Mouse (Mus musculus): ENCODE results near the gene Gjc2. TPM values are rescaled to one million over a fixed set of nuclear protein-coding genes. Genes with fewer than 3 reads are reported as not detected.
A peak's percentile ranks its signal among the peaks of the same experiment; 100 is the strongest.

Gjc2 gene
- 0.77 TPM in 2 replicates for polyA plus RNA-seq (2015; fragmentation: Nextera tagmentation; extraction: Ambion mirVana)

GRCm38 (mm10) chr11:59182864-59183331 is at the start of gene Gjc2:
Gjc2 (minus strand) TSS chr11:59183213.
- H3K4me1 ChIP-seq (replicated peaks), result peaks cover 29% of the 10 kb centered on the region
- H3K4me3 ChIP-seq, result no peak within 1 kb of the TSS
- no peaks in the 10 kb centered on the region for H3K9me3 ChIP-seq (replicated peaks)
- peak within 1 kb of the TSS; percentile 78 for H3K27ac ChIP-seq
- H3K9ac ChIP-seq, result peak within 1 kb of the TSS; percentile 32
- H3K27me3 ChIP-seq, result peaks cover 16% of the 10 kb centered on the region
- peak; percentile 42; the same call in 1 of the 2 replicates for ATAC-seq (replicated peaks; ENCODE audit: insufficient number of reproducible peaks, insufficient read depth, low FRiP score, low read depth)
- H3K36me3 ChIP-seq, result peaks cover 8% of the 10 kb centered on the region; the same call in 1 of the 2 replicates
- 29% methylated on average over 3 of the region's 3 CpGs for WGBS
- H3K4me2 ChIP-seq, result peak within 1 kb of the TSS; percentile 33

GRCm38 (mm10) chr11:59232797-59233196 is 49.8 kb upstream of the Gjc2 start:
- Histone ChIP-seq H3K4me2 (no peak overlapping the region), H3K4me1 (replicated peaks) (peaks cover 16% of the 10 kb centered on the region), H3K9ac (no peak overlapping the region), H3K27me3 (0 out of 2 replicates have a peak, but pooled peaks cover 4% of the 10 kb centered on the region), H3K36me3 (no peaks in the 10 kb centered on the region), H3K9me3 (replicated peaks) (no peaks in the 10 kb centered on the region), H3K27ac (no peak overlapping the region), H3K4me3 (no peak overlapping the region)
- no peak for ATAC-seq (replicated peaks; ENCODE audit: insufficient number of reproducible peaks, insufficient read depth, low FRiP score, low read depth)
- 71% methylated on average over 2 of the region's 2 CpGs for WGBS

- no peaks in the 10 kb centered on the region for H3K27me3 ChIP-seq
- H3K4me1 ChIP-seq (replicated peaks), result peaks cover 33% of the 10 kb centered on the region
- H3K9ac ChIP-seq, result no peak overlapping the region
- no peak overlapping the region for H3K4me2 ChIP-seq
- H3K27ac ChIP-seq, result no peak overlapping the region
- H3K36me3 ChIP-seq, result no peaks in the 10 kb centered on the region
- no peak for ATAC-seq (replicated peaks; ENCODE audit: insufficient number of reproducible peaks, insufficient read depth, low FRiP score, low read depth)
- WGBS, result 10% methylated on average over 7 of the region's 7 CpGs
- H3K4me3 ChIP-seq, result no peak overlapping the region
- no peaks in the 10 kb centered on the region for H3K9me3 ChIP-seq (replicated peaks)
Observed at GRCm38 (mm10) chr11:59230144-59230760, 47.2 kb upstream of the Gjc2 start.

GRCm38 (mm10) chr11:59228122-59228953 is 45.3 kb upstream of the Gjc2 start, which contains the start of gene Arf1:
Arf1 (minus strand) TSS chr11:59228270.
- H3K27ac ChIP-seq, result peak within 1 kb of the TSS; percentile 97
- H3K9me3 ChIP-seq (replicated peaks), result no peaks in the 10 kb centered on the region
- peak within 1 kb of the TSS; percentile 100 for H3K9ac ChIP-seq
- H3K4me2 ChIP-seq, result peak within 1 kb of the TSS; percentile 80
- H3K36me3 ChIP-seq, result no peaks in the 10 kb centered on the region
- H3K4me1 ChIP-seq (replicated peaks), result peaks cover 51% of the 10 kb centered on the region
- no peaks in the 10 kb centered on the region for H3K27me3 ChIP-seq
- peak within 1 kb of the TSS; percentile 94 for H3K4me3 ChIP-seq
- ATAC-seq (replicated peaks; ENCODE audit: insufficient number of reproducible peaks, insufficient read depth, low FRiP score, low read depth), result peak; percentile 93
- WGBS, result 5% methylated on average over 59 of the region's 59 CpGs

- Histone ChIP-seq H3K4me3 (peak overlapping the region; percentile 94), H3K36me3 (no peaks in the 10 kb centered on the region), H3K27me3 (no peaks in the 10 kb centered on the region), H3K9me3 (replicated peaks) (no peaks in the 10 kb centered on the region), H3K27ac (peak overlapping the region; percentile 97), H3K4me1 (replicated peaks) (peaks cover 52% of the 10 kb centered on the region), H3K4me2 (peak overlapping the region; percentile 80), H3K9ac (peak overlapping the region; percentile 100)
- WGBS, result 1% methylated on average over 40 of the region's 51 CpGs
- ATAC-seq (replicated peaks; ENCODE audit: insufficient number of reproducible peaks, insufficient read depth, low FRiP score, low read depth), result peak; percentile 82
Observed at GRCm38 (mm10) chr11:59227604-59228121, 44.6 kb upstream of the Gjc2 start.

- Histone ChIP-seq H3K4me2 (peak overlapping the region; percentile 80), H3K4me3 (peak overlapping the region; percentile 94), H3K27me3 (no peaks in the 10 kb centered on the region), H3K36me3 (no peaks in the 10 kb centered on the region), H3K9me3 (replicated peaks) (no peaks in the 10 kb centered on the region), H3K4me1 (replicated peaks) (peaks cover 58% of the 10 kb centered on the region), H3K27ac (peak overlapping the region; percentile 97), H3K9ac (peak overlapping the region; percentile 100)
- WGBS, result under 1% methylated on average over 21 of the region's 21 CpGs
- no peak for ATAC-seq (replicated peaks; ENCODE audit: insufficient number of reproducible peaks, insufficient read depth, low FRiP score, low read depth)
Observed at GRCm38 (mm10) chr11:59226787-59227603, 44.0 kb upstream of the Gjc2 start.

- Histone ChIP-seq H3K36me3 (no peaks in the 10 kb centered on the region), H3K4me3 (peak overlapping the region; percentile 94), H3K27me3 (no peaks in the 10 kb centered on the region), H3K9ac (peak overlapping the region; percentile 100), H3K27ac (peak overlapping the region; percentile 97; the same call in 1 of the 2 replicates), H3K9me3 (replicated peaks) (no peaks in the 10 kb centered on the region), H3K4me1 (replicated peaks) (peaks cover 66% of the 10 kb centered on the region), H3K4me2 (peak overlapping the region; percentile 80)
- ATAC-seq (replicated peaks; ENCODE audit: insufficient number of reproducible peaks, insufficient read depth, low FRiP score, low read depth), result no peak
- 26% methylated on average over 3 of the region's 3 CpGs for WGBS
Observed at GRCm38 (mm10) chr11:59226251-59226650, 43.2 kb upstream of the Gjc2 start.

GRCm38 (mm10) chr11:59225167-59225566 is 42.2 kb upstream of the Gjc2 start:
- H3K4me2 ChIP-seq, result peak overlapping the region; percentile 80
- no peak overlapping the region for H3K4me3 ChIP-seq
- no peak for ATAC-seq (replicated peaks; ENCODE audit: insufficient number of reproducible peaks, insufficient read depth, low FRiP score, low read depth)
- H3K27ac ChIP-seq, result no peak overlapping the region
- peaks cover 70% of the 10 kb centered on the region for H3K4me1 ChIP-seq (replicated peaks)
- H3K9ac ChIP-seq, result no peak overlapping the region
- no peaks in the 10 kb centered on the region for H3K9me3 ChIP-seq (replicated peaks)
- no peaks in the 10 kb centered on the region for H3K27me3 ChIP-seq
- H3K36me3 ChIP-seq, result no peaks in the 10 kb centered on the region
- WGBS, result 30% methylated on average over 2 of the region's 2 CpGs

GRCm38 (mm10) chr11:59224470-59224869 is 41.5 kb upstream of the Gjc2 start:
- Histone ChIP-seq H3K9me3 (replicated peaks) (no peaks in the 10 kb centered on the region), H3K4me1 (replicated peaks) (peaks cover 70% of the 10 kb centered on the region), H3K9ac (no peak overlapping the region), H3K4me3 (no peak overlapping the region), H3K27me3 (no peaks in the 10 kb centered on the region), H3K4me2 (no peak overlapping the region; the same call in 1 of the 2 replicates), H3K27ac (no peak overlapping the region), H3K36me3 (peaks cover 5% of the 10 kb centered on the region; the same call in 1 of the 2 replicates)
- ATAC-seq (replicated peaks; ENCODE audit: insufficient number of reproducible peaks, insufficient read depth, low FRiP score, low read depth), result no peak
- 23% methylated on average over 2 of the region's 2 CpGs for WGBS

GRCm38 (mm10) chr11:59224025-59224424 is 41.0 kb upstream of the Gjc2 start:
- H3K4me2 ChIP-seq, result no peak overlapping the region; the same call in 1 of the 2 replicates
- no peaks in the 10 kb centered on the region for H3K9me3 ChIP-seq (replicated peaks)
- WGBS, result 79% methylated on average over 3 of the region's 3 CpGs
- no peak overlapping the region for H3K4me3 ChIP-seq
- no peak overlapping the region for H3K9ac ChIP-seq
- H3K4me1 ChIP-seq (replicated peaks), result peaks cover 70% of the 10 kb centered on the region
- H3K27ac ChIP-seq, result no peak overlapping the region
- peaks cover 6% of the 10 kb centered on the region; the same call in 1 of the 2 replicates for H3K36me3 ChIP-seq
- no peak for ATAC-seq (replicated peaks; ENCODE audit: insufficient number of reproducible peaks, insufficient read depth, low FRiP score, low read depth)
- no peaks in the 10 kb centered on the region for H3K27me3 ChIP-seq

All from heart, embryonic 15.5 days (tissue).